Comparison of ENCODE assay signal across 13 mouse cellular contexts in genomic region chr16:87305251-87306011, GRCm38 (mm10). TPM values are rescaled to one million over a fixed set of nuclear protein-coding genes. Genes with fewer than 3 reads are reported as not detected.
DNase-seq lines count a peak whose midpoint lies in the region; ATAC-seq and TF ChIP-seq lines count a peak whose summit lies in the region.
"Had no signal": no experiment of that assay in that cellular context is flagged by ENCODE, and none has a peak within 500 bp of the region (broad histone marks: within the 10 kb centered on the region; RNA-seq: fewer than 3 reads in every experiment).

No protein-coding gene starts in this region.

- H3K9me3 ChIP-seq in kidney, embryonic 14.5 days (ENCODE audit: control insufficient read depth, low read length), result no peaks in the 10 kb centered on the region
- H3K9me3 ChIP-seq in heart, embryonic 13.5 days, result no peaks in the 10 kb centered on the region
- H3K9me3 ChIP-seq: forebrain, embryonic 15.5 days; limb, embryonic 12.5 days; neural tube, embryonic 15.5 days had no signal

- no peak for TF ChIP-seq POLR2A in bone marrow macrophage, adult 2 months (IDR thresholded peaks at IDR 0.05; ENCODE audit: borderline replicate concordance, low read depth, low read length)

- H3K4me3 ChIP-seq in kidney, embryonic 14.5 days (ENCODE audit: low read length), result no peak overlapping the region
- no peak overlapping the region for H3K4me3 ChIP-seq in bone marrow macrophage, adult 2 months (ENCODE audit: insufficient read depth, low read length)
- no peak overlapping the region for H3K4me3 ChIP-seq in heart, embryonic 13.5 days
- H3K4me3 ChIP-seq: forebrain, embryonic 15.5 days; gastrocnemius, adult 2 months; limb, embryonic 12.5 days; neural tube, embryonic 15.5 days had no signal

- no peaks in the 10 kb centered on the region for H3K4me1 ChIP-seq in kidney, embryonic 14.5 days (ENCODE audit: control insufficient read depth, insufficient read depth, low read length)
- H3K4me1 ChIP-seq in bone marrow macrophage, adult 2 months (ENCODE audit: control insufficient read depth, insufficient read depth, low read length), result peaks cover 40% of the 10 kb centered on the region
- peaks cover 33% of the 10 kb centered on the region for H3K4me1 ChIP-seq in heart, embryonic 13.5 days
- H3K4me1 ChIP-seq: forebrain, embryonic 15.5 days; limb, embryonic 12.5 days; neural tube, embryonic 15.5 days had no signal

- H3K36me3 ChIP-seq in kidney, embryonic 14.5 days (ENCODE audit: control insufficient read depth, insufficient read depth, low read length), result no peaks in the 10 kb centered on the region
- H3K36me3 ChIP-seq in heart, embryonic 13.5 days, result no peaks in the 10 kb centered on the region
- H3K36me3 ChIP-seq: forebrain, embryonic 15.5 days; limb, embryonic 12.5 days; neural tube, embryonic 15.5 days had no signal

- DNase-seq in kidney, adult 8-10 months, result peak; percentile 38 to 59
- peak; percentile 23 for DNase-seq in kidney, postnatal 14 days
- no peak for DNase-seq in layer of hippocampus, postnatal 25 days (ENCODE audit: extremely low spot score in 1 of 2, low spot score in 1 of 2)
- DNase-seq: cerebellum, adult 2 months; gastrocnemius, adult 2 months had no signal

- no peak overlapping the region for H3K9ac ChIP-seq in kidney, embryonic 14.5 days (ENCODE audit: low read depth, low read length)
- no peak overlapping the region for H3K9ac ChIP-seq in heart, embryonic 13.5 days
- H3K9ac ChIP-seq: forebrain, embryonic 15.5 days; limb, embryonic 12.5 days; neural tube, embryonic 15.5 days had no signal

- no peak for ATAC-seq in kidney, embryonic 14.5 days (ENCODE audit: low FRiP score, low TSS enrichment)
- ATAC-seq in heart, embryonic 13.5 days (ENCODE audit: extremely low read depth, insufficient number of reproducible peaks, low FRiP score, low TSS enrichment), result no peak
- ATAC-seq in CD4-positive, CD25-positive, alpha-beta regulatory T cell, adult 4 months, result no peak
- ATAC-seq: forebrain, embryonic 15.5 days had no signal

- no peak overlapping the region for H3K4me2 ChIP-seq in kidney, embryonic 14.5 days (replicated peaks; ENCODE audit: low read depth, low read length)
- H3K4me2 ChIP-seq in heart, embryonic 13.5 days, result no peak overlapping the region
- H3K4me2 ChIP-seq: forebrain, embryonic 15.5 days; limb, embryonic 12.5 days; neural tube, embryonic 15.5 days had no signal

- WGBS in kidney, embryonic 14.5 days, result 76% methylated on average over 11 of the region's 11 CpGs
- 44% methylated on average over 11 of the region's 11 CpGs for WGBS in heart, embryonic 13.5 days

- H3K27me3 ChIP-seq in kidney, embryonic 14.5 days (ENCODE audit: control insufficient read depth, insufficient read depth, low read length), result no peaks in the 10 kb centered on the region
- no peaks in the 10 kb centered on the region for H3K27me3 ChIP-seq in heart, embryonic 13.5 days (replicated peaks)
- H3K27me3 ChIP-seq: forebrain, embryonic 15.5 days; limb, embryonic 12.5 days; neural tube, embryonic 15.5 days had no signal

- no peak overlapping the region for H3K27ac ChIP-seq in kidney, embryonic 14.5 days (ENCODE audit: low read depth, low read length)
- H3K27ac ChIP-seq in bone marrow macrophage, adult 2 months (ENCODE audit: insufficient read depth, low read depth, low read length), result peak overlapping the region; percentile 77
- peak overlapping the region; percentile 93 for H3K27ac ChIP-seq in heart, embryonic 13.5 days (replicated peaks)
- H3K27ac ChIP-seq: forebrain, embryonic 15.5 days; gastrocnemius, adult 2 months; limb, embryonic 12.5 days; neural tube, embryonic 15.5 days; stomach, postnatal 0 days had no signal

- TF ChIP-seq CTCF in bone marrow macrophage, adult 2 months (IDR thresholded peaks at IDR 0.05; ENCODE audit: low read depth, low read length), result no peak

RNA-seq across cellular contexts. Expression of gene N6amt1, which starts 48.6 kb away (rescaled TPM):
- polyA plus RNA-seq in kidney, embryonic 14.5 days (2014; fragmentation: Nextera tagmentation; extraction: Ambion mirVana), result 37.7 and 38.3 TPM in 2 replicates
- 10.6 and 11.5 TPM in 2 replicates for polyA plus RNA-seq in bone marrow macrophage, adult 2 months (2012; ENCODE audit: insufficient read depth, insufficient read length, missing spikeins)
- 26.9 and 27.5 TPM in 2 replicates for polyA plus RNA-seq in heart, embryonic 13.5 days (2015; fragmentation: Nextera tagmentation; extraction: Ambion mirVana)
- total RNA-seq in layer of hippocampus, postnatal 25 days (2021), result 10 to 100 TPM; 17.1 to 20.5 TPM
- 10 to 100 TPM; 19.8 to 21.9 TPM for polyA plus RNA-seq in CD4-positive, CD25-positive, alpha-beta regulatory T cell, adult 4 months (2017; shearing (Covaris generic))

Comparison
In these comparisons a context has a peak if more than half of its experiments do, and no peak if none do; other contexts are left out.
1. DNase-seq: peak in kidney, adult 8-10 months (2 of 2) and kidney, postnatal 14 days (single experiment); none in layer of hippocampus, postnatal 25 days (0 of 2).